Mouse (Mus musculus) ES-E14 (cell line): ENCODE measurements around the gene Zfp609. TPM values are rescaled to one million over a fixed set of nuclear protein-coding genes. Genes with fewer than 3 reads are reported as not detected.

Experiments used
- DNase-seq: peaks from one replicate; pipeline ENCODE4 v3.0.0-alpha.2; 2013; ENCODE audit warnings: low read depth, low spot score
- H3K27ac ChIP-seq: 2 replicates; pipeline ENCODE4 v1.5.1; 2012; ENCODE audit warnings: low read depth, mild to moderate bottlenecking, low read length, moderate library complexity, mixed read lengths; ENCODE audit not compliant: poor library complexity, insufficient read depth, severe bottlenecking
- H3K36me3 ChIP-seq: 2 replicates; pipeline ENCODE4 v1.6.1; 2012; ENCODE audit warnings: mild to moderate bottlenecking, low read length, moderate library complexity, mixed read lengths; ENCODE audit not compliant: control insufficient read depth, poor library complexity, insufficient read depth, severe bottlenecking
- H3K4me1 ChIP-seq, 2 experiments: fragments of 150-350 bp in 1 of 2; sonication (generic) in 1 of 2; 2 replicates each; pipeline ENCODE4 v1.6.1; 2012; ENCODE audit warnings: low read length in 2 of 2, mild to moderate bottlenecking in 1 of 2, mixed read lengths in 1 of 2; ENCODE audit not compliant: control insufficient read depth in 2 of 2, insufficient read depth in 2 of 2, poor library complexity in 1 of 2
- H3K4me3 ChIP-seq, 2 experiments: fragments of 150-350 bp in 1 of 2; sonication (generic) in 1 of 2; 2 replicates each; pipeline ENCODE4 v1.5.1; 2012; ENCODE audit warnings: low read length in 2 of 2, low read depth in 1 of 2, mild to moderate bottlenecking in 1 of 2, mixed read lengths in 1 of 2; ENCODE audit not compliant: insufficient read depth in 1 of 2, poor library complexity in 1 of 2, severe bottlenecking in 1 of 2
- H3K9ac ChIP-seq: 2 replicates; pipeline ENCODE4 v1.6.1; 2012; ENCODE audit warnings: low read depth, mild to moderate bottlenecking, low read length, mixed read lengths; ENCODE audit not compliant: poor library complexity, insufficient read depth, severe bottlenecking
- H3K9me3 ChIP-seq: fragments of 150-350 bp; sonication (generic); 2 replicates; pipeline ENCODE4 v1.6.1; 2012; ENCODE audit warnings: low read depth, mild to moderate bottlenecking, low read length; ENCODE audit not compliant: control insufficient read depth, insufficient read depth
- CHD2 ChIP-seq: IDR thresholded peaks from 2 replicates; pipeline ENCODE4 v1.6.1; 2014; ENCODE audit warnings: mild to moderate bottlenecking, low read depth, low read length, inconsistent platforms
- HCFC1 ChIP-seq: IDR thresholded peaks from 2 replicates; pipeline ENCODE4 v1.6.1; 2012; ENCODE audit warnings: low read length, inconsistent platforms, borderline replicate concordance; ENCODE audit not compliant: insufficient read depth
- MAFK ChIP-seq: IDR thresholded peaks from 2 replicates; pipeline ENCODE4 v1.6.1; 2014; ENCODE audit warnings: mild to moderate bottlenecking, low read depth, low read length, inconsistent platforms; ENCODE audit not compliant: insufficient read depth
- ZC3H11A ChIP-seq: IDR thresholded peaks from 2 replicates; pipeline ENCODE4 v1.6.1; 2012; ENCODE audit warnings: low read depth, mild to moderate bottlenecking, inconsistent platforms, low read length, borderline replicate concordance
- ZNF384 ChIP-seq: IDR thresholded peaks from 2 replicates; pipeline ENCODE4 v1.6.1; 2012; ENCODE audit warnings: low read depth, low read length, inconsistent platforms
- in situ Hi-C, 2 experiments: fragments of 600-800 bp; cut with MboI; formaldehyde crosslinking; loops; one replicate each; pipeline ENCODE4 v1.15.1; 2025; ENCODE audit warnings: low sequenced_read_pairs in 2 of 2, inconsistent platforms in 1 of 2; ENCODE audit not compliant: unreplicated experiment in 2 of 2
- total RNA-seq: library from RNA; depleted of rRNA; stranded (reverse); fragments of 300-350 nt; gene quantifications from 2 replicates; pipeline ENCODE4 v1.2.3, GENCODE M21; 2012

Zfp609 gene
- total RNA-seq, 1 experiment, result 9.9 TPM

DNA sequence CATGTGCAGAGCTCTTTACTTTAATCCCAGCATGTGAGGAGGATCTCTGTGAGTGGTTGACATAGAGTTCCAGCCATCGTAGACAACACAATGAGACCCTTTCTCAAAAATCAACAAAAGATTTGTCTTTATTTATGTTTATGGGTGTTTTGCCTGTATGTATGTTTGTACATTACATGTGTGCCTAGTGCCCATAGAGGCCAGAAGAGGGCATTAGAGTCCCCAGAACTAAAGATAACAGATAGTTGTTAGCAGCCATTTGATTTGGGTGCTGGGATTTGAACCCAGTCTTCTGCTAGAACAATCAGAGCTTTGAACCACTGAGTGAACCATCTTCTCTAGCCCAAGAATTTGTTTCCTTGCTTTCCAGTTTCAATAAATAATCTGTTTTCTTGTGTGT lies 72.2 kb downstream of the Zfp609 start:
- Histone ChIP-seq H3K4me1 (no peaks in the 10 kb centered on the region; a peak in 1 of 4 replicates), H3K9me3 (no peaks in the 10 kb centered on the region), H3K4me3 (no peak overlapping the region), H3K27ac (no peak overlapping the region), H3K36me3 (no peaks in the 10 kb centered on the region), H3K9ac (no peak overlapping the region)
- TF ChIP-seq HCFC1, result no peak
- in situ Hi-C loops, result no loop called here
- DNase-seq, result no peak

DNA sequence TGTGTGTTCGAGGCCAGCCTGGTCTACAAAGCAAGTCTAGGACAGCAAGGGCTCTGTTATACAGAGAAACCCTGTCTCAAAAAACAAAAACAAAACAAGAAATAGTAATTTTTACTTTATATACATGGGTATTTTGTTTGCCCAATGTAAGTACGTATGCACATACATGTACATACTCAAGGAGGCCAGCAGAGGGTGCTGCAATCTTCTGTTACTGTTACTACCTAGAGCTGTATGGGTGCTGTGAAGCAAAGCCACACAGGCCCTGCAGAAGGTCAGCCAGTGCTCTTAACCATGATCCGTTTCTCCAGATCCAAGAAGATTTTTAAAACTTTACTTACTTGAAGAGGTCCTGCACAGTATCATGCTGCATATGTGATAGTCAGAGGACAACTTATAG lies 74.7 kb downstream of the Zfp609 start:
- Histone ChIP-seq H3K9me3 (no peaks in the 10 kb centered on the region), H3K27ac (no peak overlapping the region), H3K4me3 (no peak overlapping the region), H3K4me1 (no peaks in the 10 kb centered on the region; a peak in 1 of 4 replicates), H3K9ac (no peak overlapping the region), H3K36me3 (no peaks in the 10 kb centered on the region)
- TF ChIP-seq MAFK (no peak), ZNF384 (no peak), HCFC1 (no peak), CHD2 (no peak), ZC3H11A (no peak)
- no peak for DNase-seq
- in situ Hi-C loops, result no loop called here

DNA sequence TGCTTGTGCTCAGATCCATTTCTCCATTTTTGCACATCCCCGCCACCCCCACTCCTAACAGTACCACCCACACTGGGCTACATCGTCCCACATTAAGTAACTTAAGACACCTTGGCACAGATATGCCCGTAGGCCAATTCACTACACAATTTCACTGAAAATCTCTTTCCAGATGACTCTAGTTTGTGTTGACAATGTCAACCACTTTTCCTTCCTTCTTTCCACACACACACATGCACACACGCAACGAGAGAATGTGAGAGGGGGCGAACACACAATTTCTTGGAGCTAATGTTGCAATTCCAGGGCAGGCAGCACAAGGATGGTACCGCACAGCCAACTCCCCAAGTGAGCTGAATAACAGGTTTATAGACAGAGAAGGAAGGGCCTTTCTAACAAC lies 75.5 kb downstream of the Zfp609 start:
- in situ Hi-C loops, result no loop called here
- TF ChIP-seq HCFC1, result no peak

DNA sequence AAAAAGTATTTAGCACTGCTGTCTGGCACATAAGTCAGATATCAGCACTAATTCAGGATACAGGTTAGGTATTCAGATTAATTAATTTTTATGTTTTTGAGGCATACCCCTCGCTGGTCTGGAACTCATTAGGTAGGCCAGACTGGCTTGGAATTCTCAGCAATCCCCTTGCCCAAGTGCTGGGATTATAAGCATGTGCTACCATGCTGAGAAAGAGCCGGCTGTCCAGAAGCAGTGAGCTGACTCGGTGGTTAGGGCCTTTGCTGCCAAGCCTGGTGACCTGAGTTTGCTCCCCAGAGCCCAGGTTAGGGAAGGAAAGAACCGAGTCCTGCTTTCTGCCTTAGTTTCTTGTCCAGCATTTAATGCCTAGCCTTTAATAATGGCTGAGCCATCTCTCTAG lies 79.3 kb downstream of the Zfp609 start:
- no peaks in the 10 kb centered on the region; a peak in 1 of 4 replicates for H3K4me1 ChIP-seq
- H3K36me3 ChIP-seq, result no peaks in the 10 kb centered on the region
- H3K27ac ChIP-seq, result no peak overlapping the region
- no peaks in the 10 kb centered on the region for H3K9me3 ChIP-seq
- no peak overlapping the region for H3K9ac ChIP-seq
- no peak overlapping the region for H3K4me3 ChIP-seq
- TF ChIP-seq CHD2 (no peak), ZC3H11A (no peak), ZNF384 (no peak)
- no peak for DNase-seq
- in situ Hi-C loops, result no loop called here

More for the DNA sequence above, 75.5 kb downstream of the Zfp609 start:
- H3K27ac ChIP-seq, result no peak overlapping the region
- H3K36me3 ChIP-seq, result no peaks in the 10 kb centered on the region
- no peak overlapping the region for H3K9ac ChIP-seq
- DNase-seq, result no peak
- H3K4me3 ChIP-seq, result no peak overlapping the region
- H3K4me1 ChIP-seq, result no peaks in the 10 kb centered on the region; a peak in 1 of 4 replicates
- no peaks in the 10 kb centered on the region for H3K9me3 ChIP-seq

GRCm38 (mm10) chr9:65746479-65746878 lies 80.9 kb downstream of the Zfp609 start:
- Histone ChIP-seq H3K36me3 (no peaks in the 10 kb centered on the region), H3K4me3 (no peak overlapping the region), H3K4me1 (no peaks in the 10 kb centered on the region; a peak in 1 of 4 replicates), H3K27ac (no peak overlapping the region), H3K9me3 (no peaks in the 10 kb centered on the region), H3K9ac (no peak overlapping the region)
- no peak for DNase-seq
- no peak for TF ChIP-seq MAFK
- no peak for TF ChIP-seq ZNF384
- TF ChIP-seq HCFC1, result no peak
- no peak for TF ChIP-seq CHD2
- TF ChIP-seq ZC3H11A, result no peak
- in situ Hi-C loops, result no loop called here
